Mouse (Mus musculus) myocyte (in vitro differentiated cells): ENCODE results near the gene Mthfd1. TPM values are rescaled to one million over a fixed set of nuclear protein-coding genes. Genes with fewer than 3 reads are reported as not detected.

Experiments used
- H3K27me3 ChIP-seq: one replicate; pipeline ENCODE4 v1.6.1; 2011; ENCODE audit not compliant: control insufficient read depth, insufficient read depth, insufficient read length
- H3K36me3 ChIP-seq: one replicate; pipeline ENCODE4 v1.6.1; 2011; ENCODE audit not compliant: control insufficient read depth, insufficient read depth
- H3K4me2 ChIP-seq: one replicate; pipeline ENCODE4 v1.6.1; 2011; ENCODE audit warnings: low read depth, control low read depth
- H3K4me3 ChIP-seq: one replicate; pipeline ENCODE4 v1.5.1; 2011; ENCODE audit warnings: mild to moderate bottlenecking, control low read depth, moderate library complexity
- H3K79me2 ChIP-seq: one replicate; pipeline ENCODE4 v1.6.1; 2011; ENCODE audit not compliant: control insufficient read depth, insufficient read depth
- H3ac ChIP-seq: one replicate; pipeline ENCODE4 v1.6.1; 2011; ENCODE audit not compliant: control insufficient read depth, insufficient read length
- CEBPB ChIP-seq: IDR thresholded peaks from 2 replicates; pipeline ENCODE4 v1.6.1; 2011; ENCODE audit warnings: mild to moderate bottlenecking, moderate library complexity; ENCODE audit not compliant: poor library complexity, insufficient read depth, severe bottlenecking
- E2F4 ChIP-seq: IDR thresholded peaks from one replicate; pipeline ENCODE4 v1.6.1; 2011; ENCODE audit warnings: mild to moderate bottlenecking, control low read depth, moderate library complexity; ENCODE audit not compliant: insufficient read depth
- MAX ChIP-seq: IDR thresholded peaks from one replicate; pipeline ENCODE4 v1.6.1; 2011; ENCODE audit warnings: low read depth, mild to moderate bottlenecking, control low read depth
- MYOD1 ChIP-seq, 3 experiments: IDR thresholded peaks; one replicate each; pipeline ENCODE4 v1.6.1; 2011; ENCODE audit warnings: control low read depth in 2 of 3, low read depth in 2 of 3, mild to moderate bottlenecking in 2 of 3, moderate library complexity in 1 of 3; ENCODE audit not compliant: insufficient read length in 2 of 3, control insufficient read depth in 1 of 3
- MYOG ChIP-seq, 3 experiments: IDR thresholded peaks; one replicate each; pipeline ENCODE4 v1.6.1; 2011; ENCODE audit warnings: control low read depth in 2 of 3, low read depth in 2 of 3, mild to moderate bottlenecking in 2 of 3; ENCODE audit not compliant: insufficient read length in 2 of 3, control insufficient read depth in 1 of 3, insufficient read depth in 1 of 3
- POLR2A ChIP-seq: IDR thresholded peaks from one replicate; pipeline ENCODE4 v1.6.1; 2011; ENCODE audit warnings: low read depth, mild to moderate bottlenecking, control low read depth, moderate library complexity; ENCODE audit not compliant: insufficient read length
- POLR2AphosphoS2 ChIP-seq: IDR thresholded peaks from one replicate; pipeline ENCODE4 v1.6.1; 2011; ENCODE audit warnings: low read depth, control low read depth; ENCODE audit not compliant: insufficient read length
- REST ChIP-seq: IDR thresholded peaks from one replicate; pipeline ENCODE4 v1.6.1; 2011; ENCODE audit warnings: mild to moderate bottlenecking, control low read depth, moderate library complexity; ENCODE audit not compliant: insufficient read depth, insufficient read length
- SRF ChIP-seq: IDR thresholded peaks from one replicate; pipeline ENCODE4 v1.6.1; 2011; ENCODE audit warnings: low read depth; ENCODE audit not compliant: control insufficient read depth, insufficient read length
- TCF12 ChIP-seq: IDR thresholded peaks from one replicate; pipeline ENCODE4 v1.6.1; 2011; ENCODE audit warnings: mild to moderate bottlenecking, control low read depth; ENCODE audit not compliant: poor library complexity, insufficient read depth, severe bottlenecking
- TCF3 ChIP-seq: IDR thresholded peaks from one replicate; pipeline ENCODE4 v1.6.1; 2011; ENCODE audit warnings: low read depth, control low read depth; ENCODE audit not compliant: insufficient read length
- USF1 ChIP-seq: IDR thresholded peaks from one replicate; pipeline ENCODE4 v1.6.1; 2011; ENCODE audit warnings: low read depth, mild to moderate bottlenecking, control low read depth, moderate library complexity
- polyA plus RNA-seq: library from polyadenylated mRNA; unstranded; fragments of >200 nt; fragmentation: generic; extraction: Trizol; gene quantifications from one replicate; pipeline ENCODE4 v1.2.1, GENCODE M21; 2012; ENCODE audit warnings: missing spikeins

Gene Mthfd1
- polyA plus RNA-seq, 1 experiment = 31.8 TPM

- H3K79me2 ChIP-seq = no peaks in the 10 kb centered on the region
- H3K36me3 ChIP-seq = peaks cover 15% of the 10 kb centered on the region
Observed at GRCm38 (mm10) chr12:76305107-76305506, 50.0 kb downstream of the Mthfd1 start.

GRCm38 (mm10) chr12:76306852-76307561 lies 51.9 kb downstream of the Mthfd1 start:
- Histone ChIP-seq H3K4me2 (no peak overlapping the region), H3K4me3 (no peak overlapping the region), H3ac (no peak overlapping the region), H3K36me3 (no peaks in the 10 kb centered on the region), H3K79me2 (no peaks in the 10 kb centered on the region), H3K27me3 (no peaks in the 10 kb centered on the region)
- TF ChIP-seq SRF = no peak
- TF ChIP-seq CEBPB = no peak
- TF ChIP-seq MYOG (IDR thresholded peaks at IDR 0.05; ENCODE audit: control insufficient read depth in 1 of 3, insufficient read depth in 1 of 3, insufficient read length in 2 of 3, low read depth in 2 of 3) = no peak
- no peak for TF ChIP-seq MYOD1 (IDR thresholded peaks at IDR 0.05; ENCODE audit: control insufficient read depth in 1 of 3, insufficient read length in 2 of 3, low read depth in 2 of 3)
- no peak for TF ChIP-seq USF1

More at GRCm38 (mm10) chr12:76305107-76305506, 50.0 kb downstream of the Mthfd1 start:
- H3K4me2 ChIP-seq = no peak overlapping the region
- no peak overlapping the region for H3ac ChIP-seq
- TF ChIP-seq POLR2AphosphoS2 (no peak), TCF3 (no peak), MYOG (IDR thresholded peaks at IDR 0.05; ENCODE audit: control insufficient read depth in 1 of 3, insufficient read depth in 1 of 3, insufficient read length in 2 of 3, low read depth in 2 of 3) (no peak), SRF (no peak), TCF12 (no peak), MAX (no peak), E2F4 (no peak), USF1 (no peak), REST (no peak), POLR2A (no peak), CEBPB (no peak), MYOD1 (IDR thresholded peaks at IDR 0.05; ENCODE audit: control insufficient read depth in 1 of 3, insufficient read length in 2 of 3, low read depth in 2 of 3) (no peak)
- no peak overlapping the region for H3K4me3 ChIP-seq
- H3K27me3 ChIP-seq = no peaks in the 10 kb centered on the region

GRCm38 (mm10) chr12:76307964-76308363 lies 52.9 kb downstream of the Mthfd1 start:
- H3K36me3 ChIP-seq = no peaks in the 10 kb centered on the region
- no peak overlapping the region for H3ac ChIP-seq
- H3K27me3 ChIP-seq = no peaks in the 10 kb centered on the region
- no peak overlapping the region for H3K4me3 ChIP-seq
- peak overlapping the region; percentile 44 for H3K4me2 ChIP-seq
- no peaks in the 10 kb centered on the region for H3K79me2 ChIP-seq
- TF ChIP-seq CEBPB (no peak), SRF (peak; percentile 100), MYOG (IDR thresholded peaks at IDR 0.05; ENCODE audit: control insufficient read depth in 1 of 3, insufficient read depth in 1 of 3, insufficient read length in 2 of 3, low read depth in 2 of 3) (no peak), REST (no peak), TCF12 (no peak), TCF3 (no peak), USF1 (no peak), MAX (no peak), MYOD1 (IDR thresholded peaks at IDR 0.05; ENCODE audit: control insufficient read depth in 1 of 3, insufficient read length in 2 of 3, low read depth in 2 of 3) (peak in 1 of 3 experiments; percentile 11), E2F4 (no peak)

- no peaks in the 10 kb centered on the region for H3K27me3 ChIP-seq
- no peak overlapping the region for H3K4me3 ChIP-seq
- no peak overlapping the region for H3ac ChIP-seq
- H3K4me2 ChIP-seq = peak overlapping the region; percentile 44
- TF ChIP-seq MYOD1 (IDR thresholded peaks at IDR 0.05; ENCODE audit: control insufficient read depth in 1 of 3, insufficient read length in 2 of 3, low read depth in 2 of 3) = no peak
- TF ChIP-seq TCF3 = no peak
- TF ChIP-seq MAX = no peak
- TF ChIP-seq REST = no peak
- TF ChIP-seq USF1 = no peak
- no peak for TF ChIP-seq E2F4
- TF ChIP-seq CEBPB = no peak
- no peak for TF ChIP-seq TCF12
- TF ChIP-seq POLR2A = no peak
- TF ChIP-seq SRF = no peak
- TF ChIP-seq MYOG (IDR thresholded peaks at IDR 0.05; ENCODE audit: control insufficient read depth in 1 of 3, insufficient read depth in 1 of 3, insufficient read length in 2 of 3, low read depth in 2 of 3) = no peak
- no peak for TF ChIP-seq POLR2AphosphoS2
- no peaks in the 10 kb centered on the region for H3K36me3 ChIP-seq
- no peaks in the 10 kb centered on the region for H3K79me2 ChIP-seq
Observed at GRCm38 (mm10) chr12:76308436-76308835, 53.3 kb downstream of the Mthfd1 start.

- peaks cover 9% of the 10 kb centered on the region for H3K36me3 ChIP-seq
Observed at GRCm38 (mm10) chr12:76310007-76310406, 54.9 kb downstream of the Mthfd1 start.

More at GRCm38 (mm10) chr12:76310007-76310406, 54.9 kb downstream of the Mthfd1 start:
- TF ChIP-seq REST = no peak
- no peak for TF ChIP-seq POLR2A
- no peaks in the 10 kb centered on the region for H3K27me3 ChIP-seq
- H3K4me2 ChIP-seq = no peak overlapping the region
- no peak overlapping the region for H3ac ChIP-seq
- H3K79me2 ChIP-seq = no peaks in the 10 kb centered on the region
- no peak overlapping the region for H3K4me3 ChIP-seq
